Mouse (Mus musculus) liver, postnatal 0 days (tissue): ENCODE results near the gene Hmg20b.

Experiments
- CTCF ChIP-seq: sonication (generic); IDR thresholded peaks from 2 replicates; pipeline ENCODE4 v1.5.1; 2016; ENCODE audit warnings: antibody characterized with exemption, low read depth
- EP300 ChIP-seq: IDR thresholded peaks from 2 replicates; pipeline ENCODE4 v1.6.1; 2016; ENCODE audit warnings: antibody characterized with exemption, low read depth, mild to moderate bottlenecking

GRCm38 (mm10) chr10:81385603-81386306, 35.5 kb upstream of the Hmg20b start:
- TF ChIP-seq CTCF (no peak), EP300 (no peak)
